In genomic region chr9:67735426-67735825, GRCm38 (mm10) we compare ENCODE assay signal across 10 mouse cellular contexts. TPM values are rescaled to one million over a fixed set of nuclear protein-coding genes. Genes with fewer than 3 reads are reported as not detected.
DNase-seq lines count a peak whose midpoint lies in the region; ATAC-seq lines count a peak whose summit lies in the region.
"Had no signal": no experiment of that assay in that cellular context is flagged by ENCODE, and none has a peak within 500 bp of the region (broad histone marks: within the 10 kb centered on the region; RNA-seq: fewer than 3 reads in every experiment).

No protein-coding gene starts in this region.

- H3K4me1 ChIP-seq in forebrain, embryonic 10.5 days: no peaks in the 10 kb centered on the region
- H3K4me1 ChIP-seq in forebrain, embryonic 13.5 days: no peaks in the 10 kb centered on the region
- H3K4me1 ChIP-seq: heart, embryonic 13.5 days had no signal

- no peaks in the 10 kb centered on the region for H3K9me3 ChIP-seq in forebrain, embryonic 10.5 days
- H3K9me3 ChIP-seq in forebrain, embryonic 13.5 days (replicated peaks): no peaks in the 10 kb centered on the region
- H3K9me3 ChIP-seq: heart, embryonic 13.5 days had no signal

- WGBS in forebrain, embryonic 10.5 days: 52% methylated on average over 11 of the region's 11 CpGs
- 54% methylated on average over 11 of the region's 11 CpGs for WGBS in forebrain, embryonic 13.5 days

- no peak for ATAC-seq in forebrain, embryonic 13.5 days

- intact Hi-C loops in gastrocnemius, postnatal 14 days (cut with DNase I; ENCODE audit: low total_unique reads): no loop called here

- H3K27ac ChIP-seq in forebrain, embryonic 10.5 days: no peak overlapping the region
- no peak overlapping the region for H3K27ac ChIP-seq in forebrain, embryonic 13.5 days
- H3K27ac ChIP-seq: heart, embryonic 13.5 days; macrophage had no signal

- H3K9ac ChIP-seq in forebrain, embryonic 13.5 days: no peak overlapping the region
- H3K9ac ChIP-seq: heart, embryonic 13.5 days had no signal

- peak; percentile 32 for DNase-seq in forebrain, embryonic 10.5 days (ENCODE audit: extremely low spot score, low spot score)
- DNase-seq in ovary, postnatal 36 days (ENCODE audit: low spot score): peak; percentile 23
- DNase-seq in ovary, adult 18-20 months (ENCODE audit: low spot score): no peak
- peak; percentile 6 for DNase-seq in cerebellum, adult 11-12 months
- DNase-seq in gastrocnemius, postnatal 14 days: peak; percentile 44
- DNase-seq in lung, adult 18-20 months: peak; percentile 14 to 36
- DNase-seq in B cell, adult 2 months: no peak

- H3K36me3 ChIP-seq in forebrain, embryonic 10.5 days (replicated peaks): no peaks in the 10 kb centered on the region
- no peaks in the 10 kb centered on the region for H3K36me3 ChIP-seq in forebrain, embryonic 13.5 days (ENCODE audit: poor library complexity, severe bottlenecking)
- H3K36me3 ChIP-seq: heart, embryonic 13.5 days had no signal

- no peak overlapping the region for H3K4me3 ChIP-seq in forebrain, embryonic 10.5 days
- H3K4me3 ChIP-seq in forebrain, embryonic 13.5 days: no peak overlapping the region
- H3K4me3 ChIP-seq: heart, embryonic 13.5 days had no signal

- no peaks in the 10 kb centered on the region for H3K27me3 ChIP-seq in forebrain, embryonic 10.5 days (ENCODE audit: poor library complexity, severe bottlenecking)
- H3K27me3 ChIP-seq in forebrain, embryonic 13.5 days: no peaks in the 10 kb centered on the region

- H3K4me2 ChIP-seq in forebrain, embryonic 13.5 days: no peak overlapping the region
- H3K4me2 ChIP-seq: heart, embryonic 13.5 days had no signal

RNA-seq across cellular contexts. Expression of gene C2cd4b, which starts 23.8 kb away (rescaled TPM):
- not detected in 2 replicates for polyA plus RNA-seq in forebrain, embryonic 10.5 days (2016; fragmentation: Nextera tagmentation; extraction: Ambion mirVana)
- 0.15 TPM in 1 of 2 replicates, not detected in the other for polyA plus RNA-seq in forebrain, embryonic 13.5 days (2015; fragmentation: Nextera tagmentation; extraction: Ambion mirVana)
- total RNA-seq in gastrocnemius, postnatal 14 days (2021): under 1 TPM in 1 of 2 experiments, not detected in 1; 0.27 TPM
- polyA plus RNA-seq: macrophage had no signal

Comparison
In these comparisons a context has a peak if more than half of its experiments do, and no peak if none do; other contexts are left out.
1. DNase-seq: peak in forebrain, embryonic 10.5 days (single experiment), ovary, postnatal 36 days (single experiment), cerebellum, adult 11-12 months (single experiment), gastrocnemius, postnatal 14 days (single experiment) and lung, adult 18-20 months (2 of 2); none in ovary, adult 18-20 months (single experiment) and B cell, adult 2 months (0 of 2).